Mouse (Mus musculus) neural tube, embryonic 13.5 days (tissue): ENCODE results near the gene Ticrr. TPM values are rescaled to one million over a fixed set of nuclear protein-coding genes. Genes with fewer than 3 reads are reported as not detected.

Experiments
- ATAC-seq: fragments of 200-750 bp; cut with Nextera tagmentation; 2 replicates; pipeline ENCODE4 v1.8.0; 2017; ENCODE audit warnings: low read depth, mild to moderate bottlenecking, moderate TSS enrichment, moderate library complexity
- H3K27ac ChIP-seq: fragments of 300-500 bp; sonication (generic); replicated peaks from 2 replicates; pipeline ENCODE4 v1.5.1; 2015; ENCODE audit warnings: moderate library complexity, mild to moderate bottlenecking, inconsistent platforms
- H3K27me3 ChIP-seq: fragments of 300-500 bp; sonication (generic); 2 replicates; pipeline ENCODE4 v1.6.1; 2015; ENCODE audit warnings: mild to moderate bottlenecking, inconsistent platforms
- H3K36me3 ChIP-seq: fragments of 300-500 bp; sonication (generic); 2 replicates; pipeline ENCODE4 v1.6.1; 2015; ENCODE audit warnings: mild to moderate bottlenecking, inconsistent platforms
- H3K4me1 ChIP-seq: fragments of 300-500 bp; sonication (generic); replicated peaks from 2 replicates; pipeline ENCODE4 v1.6.1; 2015; ENCODE audit warnings: inconsistent platforms
- H3K4me2 ChIP-seq: fragments of 300-500 bp; sonication (generic); 2 replicates; pipeline ENCODE4 v1.6.1; 2015; ENCODE audit warnings: inconsistent platforms, mild to moderate bottlenecking, moderate library complexity
- H3K4me3 ChIP-seq: fragments of 300-500 bp; sonication (generic); 2 replicates; pipeline ENCODE4 v1.5.1; 2015; ENCODE audit warnings: mild to moderate bottlenecking, inconsistent platforms
- H3K9ac ChIP-seq: fragments of 300-500 bp; sonication (generic); 2 replicates; pipeline ENCODE4 v1.6.1; 2015; ENCODE audit warnings: moderate library complexity, mild to moderate bottlenecking, inconsistent platforms
- H3K9me3 ChIP-seq: fragments of 300-500 bp; sonication (generic); 2 replicates; pipeline ENCODE4 v1.6.1; 2016; ENCODE audit warnings: inconsistent platforms
- WGBS: fragments of 180-500 bp; shearing (Covaris S2); methylation state at CpG from one replicate; pipeline ENCODE4 v1.1.7; 2015; 5-methylcytosine and 5-hydroxymethylcytosine counted together
- polyA plus RNA-seq: library from polyadenylated mRNA; unstranded; fragments of >200 nt; fragmentation: Nextera tagmentation; extraction: Ambion mirVana; gene quantifications from 2 replicates; pipeline ENCODE4 v1.2.1, GENCODE M21; 2015

Gene Ticrr
- polyA plus RNA-seq, 1 experiment from 2014 or later = 1.8 TPM

DNA sequence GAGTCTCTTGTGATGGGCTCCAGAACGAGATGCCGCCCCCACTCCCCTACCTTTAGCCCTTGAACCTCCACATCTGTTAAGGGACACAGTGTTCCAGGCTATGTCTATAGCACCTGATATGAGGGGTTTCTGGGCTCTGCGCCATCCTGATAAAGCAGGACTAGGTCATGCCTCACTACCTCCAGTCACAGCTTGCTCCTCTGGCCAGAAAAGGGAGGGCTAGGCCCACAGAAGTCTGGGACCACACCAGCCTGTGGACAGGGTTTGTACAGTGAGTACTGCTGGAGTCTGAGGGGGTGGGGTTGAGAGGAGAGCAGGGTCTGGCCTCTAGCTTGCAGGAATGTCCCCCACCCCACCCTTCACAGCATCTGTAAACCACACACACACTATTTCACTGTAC lies 12.8 kb upstream of the Ticrr start:
- 87% methylated on average over 3 of the region's 3 CpGs for WGBS
- no peak for ATAC-seq
- no peaks in the 10 kb centered on the region for H3K4me1 ChIP-seq
- H3K9me3 ChIP-seq = no peaks in the 10 kb centered on the region
- no peaks in the 10 kb centered on the region for H3K36me3 ChIP-seq
- H3K9ac ChIP-seq = no peak overlapping the region
- H3K27ac ChIP-seq = no peak overlapping the region
- no peak overlapping the region for H3K4me3 ChIP-seq
- H3K27me3 ChIP-seq = no peaks in the 10 kb centered on the region
- no peak overlapping the region for H3K4me2 ChIP-seq

DNA sequence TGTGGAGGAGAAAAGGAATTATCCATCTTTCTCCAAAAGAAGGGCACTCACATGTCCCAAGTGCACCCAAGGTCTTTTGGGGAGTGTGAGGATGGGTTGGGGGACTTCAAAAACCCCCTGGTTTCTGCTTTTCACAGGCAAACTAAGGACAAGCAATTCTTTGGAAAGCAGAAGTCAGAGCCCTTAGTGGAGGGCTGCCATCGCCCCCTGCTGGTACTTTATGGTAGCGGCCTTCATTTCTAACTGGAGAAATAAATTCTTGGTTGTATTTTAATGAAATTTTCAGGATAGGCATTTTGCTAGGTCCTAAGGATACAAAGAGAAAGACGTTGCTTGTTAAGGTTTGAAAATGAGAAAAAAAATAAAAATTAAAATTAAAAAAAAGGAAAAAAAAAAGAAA lies 11.0 kb upstream of the Ticrr start:
- Histone ChIP-seq H3K9ac (no peak overlapping the region), H3K27ac (no peak overlapping the region), H3K27me3 (no peaks in the 10 kb centered on the region), H3K4me1 (no peaks in the 10 kb centered on the region), H3K4me2 (no peak overlapping the region), H3K36me3 (no peaks in the 10 kb centered on the region), H3K9me3 (no peaks in the 10 kb centered on the region), H3K4me3 (no peak overlapping the region)
- no peak for ATAC-seq
- 10% methylated on average over 3 of the region's 3 CpGs for WGBS

DNA sequence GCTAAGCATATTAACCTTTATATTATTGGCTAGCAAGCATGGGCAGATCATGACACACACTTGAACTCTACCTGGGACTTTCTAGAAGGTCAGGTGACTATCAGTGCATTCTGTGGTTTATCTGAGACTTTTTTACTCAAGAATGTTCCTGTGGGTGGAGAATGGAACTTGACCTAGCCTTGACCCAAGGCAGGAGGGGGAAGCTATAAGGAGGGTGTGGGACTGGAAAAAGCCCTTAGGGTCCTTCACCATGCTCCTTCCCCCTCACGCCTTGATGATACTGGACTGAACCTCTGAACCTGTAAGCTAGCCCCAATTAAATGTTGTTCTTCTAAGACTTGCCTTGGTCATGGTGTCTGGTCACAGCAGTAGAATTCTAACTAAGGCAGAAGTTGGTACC lies 5.8 kb upstream of the Ticrr start:
- Histone ChIP-seq H3K4me2 (no peak overlapping the region), H3K27ac (no peak overlapping the region), H3K9ac (no peak overlapping the region), H3K36me3 (no peaks in the 10 kb centered on the region), H3K9me3 (no peaks in the 10 kb centered on the region), H3K4me1 (peaks cover under 1% of the 10 kb centered on the region), H3K4me3 (no peak overlapping the region), H3K27me3 (peaks cover 7% of the 10 kb centered on the region)
- ATAC-seq = no peak
- 83% methylated on average over 1 of the region's 1 CpGs for WGBS

DNA sequence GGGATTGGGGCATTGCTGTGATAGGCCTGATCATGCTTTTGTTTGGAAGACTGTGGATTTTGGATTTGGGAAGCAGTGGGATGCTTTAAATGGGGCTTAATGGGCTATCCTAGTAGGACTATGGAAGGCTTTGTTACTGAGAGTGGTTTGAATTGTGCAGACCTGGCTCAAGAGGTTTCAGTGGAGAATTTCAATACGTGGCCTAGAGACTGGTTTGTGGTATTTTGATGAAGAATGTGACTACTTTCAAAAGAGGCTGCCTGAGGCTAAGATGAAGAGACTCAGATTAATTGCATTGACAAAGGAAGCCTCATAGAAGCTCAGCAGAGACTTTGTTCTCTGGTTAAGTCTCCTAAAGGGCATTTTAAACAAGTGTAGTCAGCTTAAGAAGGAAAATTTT lies 5.4 kb upstream of the Ticrr start:
- WGBS = 33% methylated on average over 1 of the region's 1 CpGs
- H3K4me1 ChIP-seq = peaks cover 5% of the 10 kb centered on the region
- H3K4me2 ChIP-seq = no peak overlapping the region
- no peaks in the 10 kb centered on the region for H3K36me3 ChIP-seq
- H3K9me3 ChIP-seq = no peaks in the 10 kb centered on the region
- peaks cover 7% of the 10 kb centered on the region for H3K27me3 ChIP-seq
- H3K9ac ChIP-seq = no peak overlapping the region
- no peak overlapping the region for H3K4me3 ChIP-seq
- no peak overlapping the region for H3K27ac ChIP-seq
- ATAC-seq = no peak

DNA sequence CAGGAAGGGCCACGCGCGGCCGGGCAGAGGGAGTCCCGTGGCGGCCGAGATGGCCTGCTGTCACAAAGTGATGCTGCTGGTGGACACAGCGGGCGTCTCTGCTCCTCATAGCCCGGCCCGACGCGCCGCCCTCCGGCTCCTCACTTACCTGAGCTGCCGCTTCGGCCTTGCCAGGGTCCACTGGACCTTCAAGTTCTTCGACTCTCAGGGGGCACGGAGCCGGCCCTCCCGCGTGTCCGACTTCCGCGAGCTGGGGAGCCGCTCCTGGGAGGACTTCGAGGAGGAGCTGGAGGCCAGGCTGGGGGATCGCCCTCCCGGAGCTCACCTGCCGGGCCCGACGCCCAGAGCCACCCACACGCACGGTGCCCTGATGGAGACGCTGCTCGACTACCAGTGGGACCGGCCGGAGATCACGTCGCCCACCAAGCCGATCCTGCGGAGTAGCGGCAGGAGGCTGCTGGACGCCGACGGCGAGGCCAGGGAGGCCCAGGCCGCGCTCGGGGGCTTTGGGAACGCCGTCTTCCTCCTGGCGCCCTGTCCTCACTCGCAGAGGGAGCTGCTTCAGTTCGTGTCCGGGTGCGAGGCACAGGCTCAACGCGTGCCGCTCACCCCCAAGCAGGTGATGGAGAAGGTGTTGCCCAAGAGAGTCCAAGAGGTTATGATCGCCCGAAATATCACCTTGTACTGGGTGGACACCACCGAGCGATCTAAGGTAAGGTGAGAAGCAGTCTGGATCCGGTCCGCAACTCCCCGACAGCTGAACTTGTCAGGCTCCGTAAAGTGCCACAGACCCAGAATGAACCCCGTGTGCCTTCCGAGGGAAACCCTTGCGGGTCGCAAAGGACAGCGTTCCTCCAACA lies 525 bp downstream of the Ticrr start:
- H3K4me3 ChIP-seq = peak overlapping the region; percentile 88
- H3K9me3 ChIP-seq = no peaks in the 10 kb centered on the region
- H3K4me1 ChIP-seq = peaks cover 34% of the 10 kb centered on the region
- under 1% methylated on average over 73 of the region's 73 CpGs for WGBS
- H3K36me3 ChIP-seq = no peaks in the 10 kb centered on the region
- peak overlapping the region; percentile 100 for H3K4me2 ChIP-seq
- peak; percentile 12 for ATAC-seq
- H3K9ac ChIP-seq = peak overlapping the region; percentile 73
- no peak overlapping the region for H3K27ac ChIP-seq
- peaks cover 7% of the 10 kb centered on the region for H3K27me3 ChIP-seq

DNA sequence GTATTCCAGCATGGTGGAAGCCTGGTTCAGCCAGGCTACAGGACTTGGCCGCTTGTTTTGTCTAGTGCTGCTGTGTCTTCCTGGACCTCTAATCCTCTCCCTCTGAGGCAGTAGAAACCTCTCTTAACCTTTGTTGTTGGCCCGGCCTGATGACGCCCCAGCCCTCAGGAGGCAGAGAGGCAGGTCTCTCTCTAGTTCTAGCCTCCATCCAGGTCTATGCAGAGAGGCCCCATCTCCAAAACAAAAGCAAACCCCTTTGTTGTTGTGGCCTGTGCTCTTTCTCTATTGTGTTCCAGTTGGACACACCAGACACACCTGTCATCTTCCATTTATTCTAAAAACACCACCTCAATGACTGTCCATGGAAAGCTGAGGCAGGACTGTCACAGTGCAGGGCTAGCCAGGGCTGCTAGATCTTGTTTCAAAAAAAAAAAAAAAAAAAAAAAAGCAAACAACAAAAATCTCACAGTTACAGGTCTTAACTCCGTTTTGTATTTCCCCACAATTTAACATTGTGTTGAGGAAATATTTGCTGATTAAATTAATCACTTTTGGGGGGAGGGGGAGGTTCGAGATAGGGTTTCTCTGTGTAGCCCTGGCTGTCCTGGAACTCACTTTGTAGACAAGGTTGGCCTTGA lies 1.4 kb downstream of the Ticrr start:
- Histone ChIP-seq H3K9me3 (no peaks in the 10 kb centered on the region), H3K4me1 (peaks cover 34% of the 10 kb centered on the region), H3K9ac (peak overlapping the region; percentile 73), H3K27ac (no peak overlapping the region), H3K27me3 (peaks cover 7% of the 10 kb centered on the region), H3K4me3 (peak overlapping the region; percentile 88), H3K36me3 (no peaks in the 10 kb centered on the region), H3K4me2 (peak overlapping the region; percentile 100)
- no peak for ATAC-seq
- WGBS = 15% methylated on average over 5 of the region's 5 CpGs

DNA sequence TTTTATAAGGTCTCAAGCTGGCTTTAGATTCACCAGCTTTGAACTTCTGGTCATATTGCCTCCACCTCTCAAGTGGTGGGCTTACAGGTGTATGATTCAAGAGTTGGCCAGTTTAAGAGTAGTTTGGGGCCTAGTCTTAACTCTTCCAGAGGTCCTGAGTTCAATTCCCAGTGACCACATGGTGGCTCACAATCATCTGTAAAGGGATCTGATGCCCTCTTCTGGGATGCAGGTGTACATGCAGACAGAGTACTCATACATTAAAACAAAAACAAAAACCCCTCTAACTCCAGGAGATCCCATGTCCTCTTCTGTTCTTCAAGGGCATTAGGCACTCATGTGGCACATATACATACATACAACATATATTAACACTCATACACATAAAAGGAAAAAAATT lies 6.7 kb downstream of the Ticrr start:
- H3K4me2 ChIP-seq = no peak overlapping the region
- H3K4me1 ChIP-seq = peaks cover 15% of the 10 kb centered on the region
- H3K9ac ChIP-seq = no peak overlapping the region
- H3K9me3 ChIP-seq = no peaks in the 10 kb centered on the region
- no peaks in the 10 kb centered on the region for H3K27me3 ChIP-seq
- no peak overlapping the region for H3K27ac ChIP-seq
- H3K36me3 ChIP-seq = peaks cover 21% of the 10 kb centered on the region
- no peak for ATAC-seq
- no peak overlapping the region for H3K4me3 ChIP-seq

DNA sequence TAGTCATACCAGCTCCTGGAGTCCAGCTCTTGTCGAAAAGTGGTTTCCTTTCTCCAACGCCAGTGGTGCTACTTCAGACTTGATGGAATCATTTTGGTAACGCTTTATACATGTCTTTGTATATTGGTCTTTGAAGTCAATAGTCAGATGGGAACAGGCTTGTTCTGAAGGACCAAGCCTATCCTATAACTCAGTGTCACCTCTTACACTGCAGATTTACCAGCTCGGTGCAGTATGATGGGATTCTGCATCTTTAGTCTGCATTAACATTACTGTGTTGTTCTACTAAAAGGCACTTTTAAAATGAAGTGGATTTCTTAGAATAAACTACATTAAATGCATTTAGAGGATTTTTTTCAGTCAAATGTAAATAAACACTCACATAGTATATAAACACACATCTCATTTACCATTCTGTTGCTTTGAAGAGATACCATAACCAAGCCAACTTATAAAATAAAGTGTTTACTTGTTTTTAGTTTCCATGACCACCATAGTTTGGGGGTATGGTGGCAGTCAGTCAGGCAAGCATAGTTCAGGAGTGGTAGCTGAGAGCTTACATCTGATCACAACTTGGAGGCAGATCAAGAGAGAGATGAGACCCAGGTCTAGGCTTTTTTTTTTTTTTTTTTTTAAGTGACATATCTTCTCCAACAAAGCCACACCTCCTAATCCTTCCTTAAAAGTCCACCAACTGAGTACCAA lies 11.1 kb downstream of the Ticrr start:
- Histone ChIP-seq H3K4me1 (no peaks in the 10 kb centered on the region), H3K27ac (no peak overlapping the region), H3K4me3 (no peak overlapping the region), H3K4me2 (no peak overlapping the region), H3K9me3 (no peaks in the 10 kb centered on the region), H3K9ac (no peak overlapping the region), H3K27me3 (no peaks in the 10 kb centered on the region), H3K36me3 (peaks cover 29% of the 10 kb centered on the region)
- ATAC-seq = no peak
- WGBS = 96% methylated on average over 4 of the region's 4 CpGs

DNA sequence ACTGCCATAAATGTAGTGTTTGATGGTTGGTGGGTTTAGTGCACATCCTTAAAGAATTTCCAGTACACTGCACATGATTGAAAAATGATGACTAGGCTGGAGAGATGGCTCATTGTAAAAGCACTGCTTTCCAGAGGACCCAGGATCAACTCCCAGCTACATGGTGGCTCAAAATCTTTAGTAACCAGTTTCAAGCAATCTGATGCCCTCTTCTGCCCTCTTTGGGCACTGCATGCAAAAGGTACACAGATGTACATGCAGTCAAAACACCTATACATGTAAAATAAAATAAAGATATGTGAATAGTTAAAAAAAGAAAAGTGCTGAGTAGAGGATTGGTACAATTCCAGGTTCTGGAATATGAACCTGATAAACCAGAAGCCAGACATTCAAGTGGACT lies 19.2 kb downstream of the Ticrr start:
- Histone ChIP-seq H3K4me3 (no peak overlapping the region), H3K9ac (no peak overlapping the region), H3K27ac (no peak overlapping the region), H3K4me1 (no peaks in the 10 kb centered on the region), H3K9me3 (no peaks in the 10 kb centered on the region), H3K27me3 (no peaks in the 10 kb centered on the region), H3K4me2 (no peak overlapping the region), H3K36me3 (peaks cover 24% of the 10 kb centered on the region)
- ATAC-seq = no peak

DNA sequence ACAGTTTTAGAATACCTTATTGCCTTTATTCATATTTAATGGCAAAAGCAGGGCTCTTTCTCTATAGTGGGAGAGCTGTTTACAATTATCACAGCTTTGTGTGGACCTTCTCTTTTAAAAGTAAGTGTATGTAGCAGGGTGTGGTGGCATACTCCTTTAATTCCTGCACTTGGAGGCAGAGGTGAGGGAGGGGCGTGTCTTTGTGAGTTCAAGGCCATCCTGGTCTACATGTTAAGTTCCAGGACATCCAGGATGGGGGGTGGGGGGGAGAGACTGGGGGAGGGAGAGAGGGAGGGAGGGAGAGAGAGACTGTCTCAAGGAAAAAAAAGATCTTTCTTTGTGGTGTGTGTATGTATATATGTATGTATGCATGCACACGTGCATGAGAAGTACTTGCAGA lies 20.2 kb downstream of the Ticrr start:
- H3K4me3 ChIP-seq = no peak overlapping the region
- no peak overlapping the region for H3K4me2 ChIP-seq
- H3K36me3 ChIP-seq = peaks cover 24% of the 10 kb centered on the region
- H3K27me3 ChIP-seq = no peaks in the 10 kb centered on the region
- no peaks in the 10 kb centered on the region for H3K9me3 ChIP-seq
- WGBS = 98% methylated on average over 2 of the region's 2 CpGs
- no peak overlapping the region for H3K27ac ChIP-seq
- H3K4me1 ChIP-seq = no peaks in the 10 kb centered on the region
- H3K9ac ChIP-seq = no peak overlapping the region
- ATAC-seq = no peak

DNA sequence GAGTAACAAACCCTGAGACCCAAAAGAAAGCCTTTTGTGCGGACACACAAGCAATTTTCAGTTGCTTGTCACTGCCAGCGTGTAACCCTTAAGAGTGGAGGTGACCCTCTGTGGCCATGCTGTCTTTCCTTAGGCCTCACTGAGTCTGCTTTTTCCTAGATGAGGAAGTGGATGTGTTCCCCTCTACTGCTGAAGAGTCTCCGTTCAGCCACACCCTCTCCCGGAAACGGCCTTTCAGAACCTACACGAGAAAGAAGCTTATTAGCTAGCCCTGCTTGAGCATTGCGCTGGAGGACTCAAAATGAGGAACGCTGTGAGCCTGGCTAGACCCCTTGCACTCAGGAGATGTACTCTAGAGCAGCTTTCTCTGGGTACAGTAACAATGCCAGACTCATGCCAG lies 36.5 kb downstream of the Ticrr start:
- no peaks in the 10 kb centered on the region for H3K4me1 ChIP-seq
- ATAC-seq = no peak
- WGBS = 88% methylated on average over 8 of the region's 8 CpGs
- peaks cover 75% of the 10 kb centered on the region for H3K36me3 ChIP-seq
- H3K27me3 ChIP-seq = no peaks in the 10 kb centered on the region
- H3K4me2 ChIP-seq = no peak overlapping the region
- no peak overlapping the region for H3K4me3 ChIP-seq
- H3K9ac ChIP-seq = no peak overlapping the region
- H3K27ac ChIP-seq = no peak overlapping the region
- H3K9me3 ChIP-seq = no peaks in the 10 kb centered on the region

DNA sequence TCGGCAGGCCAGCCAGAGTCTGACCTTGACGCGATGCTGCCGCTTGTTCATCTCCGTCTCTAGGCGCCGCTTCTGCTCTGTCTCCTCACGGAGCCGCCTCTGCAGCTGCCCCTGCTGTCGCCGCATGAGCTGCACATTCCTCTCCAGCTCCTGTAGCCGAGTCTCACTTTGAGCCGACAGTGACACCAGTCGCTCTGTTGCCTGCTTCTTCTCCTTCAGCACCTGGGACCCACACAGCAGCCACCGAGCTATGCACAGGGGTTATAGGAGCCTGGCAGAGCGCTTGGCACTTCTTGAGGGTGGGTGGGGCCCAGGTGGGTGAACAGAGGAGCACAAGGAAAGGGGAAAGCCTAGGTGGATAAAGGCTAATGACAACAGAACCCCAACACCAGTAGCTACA lies 42.8 kb downstream of the Ticrr start:
- no peak for ATAC-seq
- H3K27ac ChIP-seq = no peak overlapping the region
- peaks cover 44% of the 10 kb centered on the region for H3K36me3 ChIP-seq
- H3K4me1 ChIP-seq = no peaks in the 10 kb centered on the region
- H3K9me3 ChIP-seq = no peaks in the 10 kb centered on the region
- 92% methylated on average over 16 of the region's 16 CpGs for WGBS
- no peak overlapping the region for H3K9ac ChIP-seq
- H3K4me3 ChIP-seq = no peak overlapping the region
- no peaks in the 10 kb centered on the region for H3K27me3 ChIP-seq
- H3K4me2 ChIP-seq = no peak overlapping the region
